Mouse (Mus musculus) midbrain, embryonic 12.5 days (tissue): ENCODE results near the gene Lbhd1. TPM values are rescaled to one million over a fixed set of nuclear protein-coding genes. Genes with fewer than 3 reads are reported as not detected.
"Not testable (repeated sequence)": the region's sequence is repeated elsewhere in the genome, so short reads cannot be mapped to it uniquely, and the experiment has no call there.

Experiments
- ATAC-seq: fragments of 200-750 bp; cut with Nextera tagmentation; 2 replicates; pipeline ENCODE4 v1.8.0; 2017; ENCODE audit warnings: low read depth, moderate TSS enrichment, moderate library complexity; ENCODE audit not compliant: low FRiP score
- H3K27ac ChIP-seq: fragments of 300-500 bp; sonication (generic); replicated peaks from 2 replicates; pipeline ENCODE4 v1.5.1; 2016; ENCODE audit warnings: mild to moderate bottlenecking
- H3K27me3 ChIP-seq: fragments of 300-500 bp; sonication (generic); 2 replicates; pipeline ENCODE4 v1.6.1; 2016; ENCODE audit warnings: mild to moderate bottlenecking
- H3K36me3 ChIP-seq: fragments of 300-500 bp; sonication (generic); 2 replicates; pipeline ENCODE4 v1.6.1; 2016
- H3K4me1 ChIP-seq: fragments of 300-500 bp; sonication (generic); 2 replicates; pipeline ENCODE4 v1.6.1; 2016
- H3K4me2 ChIP-seq: fragments of 300-500 bp; sonication (generic); replicated peaks from 2 replicates; pipeline ENCODE4 v1.6.1; 2016; ENCODE audit warnings: mild to moderate bottlenecking, moderate library complexity
- H3K4me3 ChIP-seq: fragments of 300-500 bp; sonication (generic); 2 replicates; pipeline ENCODE4 v1.5.1; 2016; ENCODE audit warnings: mild to moderate bottlenecking
- H3K9ac ChIP-seq: fragments of 300-500 bp; sonication (generic); replicated peaks from 2 replicates; pipeline ENCODE4 v1.6.1; 2016; ENCODE audit warnings: mild to moderate bottlenecking, moderate library complexity
- H3K9me3 ChIP-seq: fragments of 300-500 bp; sonication (generic); 2 replicates; pipeline ENCODE4 v1.6.1; 2016; ENCODE audit warnings: mild to moderate bottlenecking
- WGBS: fragments of 180-500 bp; shearing (Covaris S2); methylation state at CpG from one replicate; pipeline ENCODE4 v1.1.7; 2016; 5-methylcytosine and 5-hydroxymethylcytosine counted together
- polyA plus RNA-seq: library from polyadenylated mRNA; unstranded; fragments of >200 nt; fragmentation: Nextera tagmentation; extraction: Ambion mirVana; gene quantifications from 2 replicates; pipeline ENCODE4 v1.2.1, GENCODE M21; 2016

Gene Lbhd1
- polyA plus RNA-seq, 1 experiment from 2014 or later = 97.2 TPM

- Histone ChIP-seq H3K9me3 (no peaks in the 10 kb centered on the region), H3K4me3 (no peak within 1 kb of the TSS), H3K4me2 (no peak within 1 kb of the TSS), H3K36me3 (peaks cover 36% of the 10 kb centered on the region), H3K27me3 (no peaks in the 10 kb centered on the region), H3K4me1 (no peaks in the 10 kb centered on the region), H3K27ac (no peak within 1 kb of the TSS), H3K9ac (no peak within 1 kb of the TSS)
- WGBS = 43% methylated on average over 7 of the region's 7 CpGs
- no peak for ATAC-seq
Observed at GRCm38 (mm10) chr19:8850402-8850901, 33.1 kb upstream of the Lbhd1 start, which contains the start of gene Lrrn4cl. Gene Lrrn4cl (plus strand): TSS chr19:8850768.

DNA sequence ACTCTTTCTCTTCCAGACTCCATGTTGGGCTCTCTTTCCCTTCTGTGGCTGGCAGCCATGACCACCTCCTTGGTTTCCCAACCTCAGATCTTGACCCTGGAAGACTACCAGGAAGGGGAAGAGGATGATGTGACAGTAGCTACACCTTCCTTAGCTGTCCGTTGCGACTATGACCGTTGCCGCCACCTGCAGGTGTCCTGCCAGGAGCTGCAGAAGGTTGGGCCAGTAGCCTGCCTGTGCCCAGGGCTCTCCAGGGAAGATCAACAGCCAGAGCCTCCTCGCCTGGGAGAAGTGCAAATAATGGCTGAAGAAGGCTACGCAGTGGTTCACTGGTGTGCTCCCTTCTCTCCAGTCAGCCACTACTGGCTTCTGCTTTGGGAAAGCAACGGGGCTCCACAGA lies 31.9 kb upstream of the Lbhd1 start:
- H3K36me3 ChIP-seq = peaks cover 24% of the 10 kb centered on the region
- H3K4me1 ChIP-seq = no peaks in the 10 kb centered on the region
- ATAC-seq = no peak

GRCm38 (mm10) chr19:8852236-8852928 lies 31.1 kb upstream of the Lbhd1 start:
- no peak overlapping the region for H3K4me3 ChIP-seq
- no peaks in the 10 kb centered on the region for H3K9me3 ChIP-seq
- WGBS = 58% methylated on average over 10 of the region's 10 CpGs
- H3K4me2 ChIP-seq = no peak overlapping the region
- H3K9ac ChIP-seq = no peak overlapping the region
- H3K27me3 ChIP-seq = 0 out of 2 replicates have a peak, but pooled peaks cover 2% of the 10 kb centered on the region
- H3K36me3 ChIP-seq = peaks cover 17% of the 10 kb centered on the region
- ATAC-seq = no peak
- H3K4me1 ChIP-seq = no peaks in the 10 kb centered on the region
- H3K27ac ChIP-seq = no peak overlapping the region

More for the DNA sequence above, 31.9 kb upstream of the Lbhd1 start:
- H3K9me3 ChIP-seq = no peaks in the 10 kb centered on the region
- no peak overlapping the region for H3K27ac ChIP-seq
- H3K4me2 ChIP-seq = no peak overlapping the region
- WGBS = 60% methylated on average over 7 of the region's 7 CpGs
- 0 out of 2 replicates have a peak, but pooled peaks cover 2% of the 10 kb centered on the region for H3K27me3 ChIP-seq
- no peak overlapping the region for H3K4me3 ChIP-seq
- H3K9ac ChIP-seq = no peak overlapping the region

DNA sequence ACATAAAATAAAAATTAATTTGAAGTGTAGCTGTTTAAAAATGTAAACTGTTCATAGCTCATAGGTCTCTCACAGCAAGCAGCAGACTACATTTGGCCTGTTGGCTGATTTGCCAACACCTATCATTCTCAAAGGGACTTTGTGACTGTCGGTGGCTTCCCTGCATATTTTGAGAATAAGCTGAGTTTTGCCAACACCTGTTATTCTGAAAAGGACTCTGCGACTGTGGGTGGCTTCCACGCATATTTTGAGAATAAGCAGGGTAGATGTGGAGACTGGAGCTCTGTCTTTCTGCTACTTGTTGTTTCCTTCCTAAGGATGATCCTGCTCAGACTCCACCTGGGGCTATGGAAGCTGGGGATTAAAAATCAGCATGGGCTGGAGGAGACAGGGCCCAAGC lies 30.4 kb upstream of the Lbhd1 start:
- Histone ChIP-seq H3K4me2 (no peak overlapping the region), H3K27me3 (0 out of 2 replicates have a peak, but pooled peaks cover 2% of the 10 kb centered on the region), H3K9me3 (no peaks in the 10 kb centered on the region), H3K36me3 (peaks cover 10% of the 10 kb centered on the region; the same call in 1 of the 2 replicates), H3K4me1 (no peaks in the 10 kb centered on the region), H3K27ac (no peak overlapping the region), H3K4me3 (no peak overlapping the region), H3K9ac (no peak overlapping the region)
- 86% methylated on average over 3 of the region's 3 CpGs for WGBS
- ATAC-seq = no peak

GRCm38 (mm10) chr19:8857689-8858088 lies 25.8 kb upstream of the Lbhd1 start:
- Histone ChIP-seq H3K9ac (no peak overlapping the region), H3K4me3 (no peak overlapping the region), H3K4me1 (no peaks in the 10 kb centered on the region), H3K27me3 (0 out of 2 replicates have a peak, but pooled peaks cover 2% of the 10 kb centered on the region), H3K9me3 (no peaks in the 10 kb centered on the region), H3K36me3 (no peaks in the 10 kb centered on the region), H3K4me2 (no peak overlapping the region), H3K27ac (no peak overlapping the region)
- WGBS = 38% methylated on average over 4 of the region's 4 CpGs
- no peak for ATAC-seq

- Histone ChIP-seq H3K4me1 (no peaks in the 10 kb centered on the region), H3K4me3 (no peak overlapping the region), H3K9me3 (no peaks in the 10 kb centered on the region), H3K9ac (no peak overlapping the region), H3K27ac (no peak overlapping the region), H3K27me3 (0 out of 2 replicates have a peak, but pooled peaks cover 2% of the 10 kb centered on the region), H3K36me3 (no peaks in the 10 kb centered on the region), H3K4me2 (no peak overlapping the region)
- 20% methylated on average over 1 of the region's 1 CpGs for WGBS
- ATAC-seq = no peak
Observed at GRCm38 (mm10) chr19:8859018-8859417, 24.5 kb upstream of the Lbhd1 start.

- Histone ChIP-seq H3K4me3 (no peak overlapping the region), H3K27ac (no peak overlapping the region), H3K4me1 (no peaks in the 10 kb centered on the region), H3K4me2 (no peak overlapping the region), H3K9ac (no peak overlapping the region), H3K36me3 (no peaks in the 10 kb centered on the region), H3K9me3 (no peaks in the 10 kb centered on the region), H3K27me3 (no peaks in the 10 kb centered on the region)
- ATAC-seq = no peak
- 86% methylated on average over 6 of the region's 6 CpGs for WGBS
Observed at GRCm38 (mm10) chr19:8864265-8864664, 19.3 kb upstream of the Lbhd1 start.

DNA sequence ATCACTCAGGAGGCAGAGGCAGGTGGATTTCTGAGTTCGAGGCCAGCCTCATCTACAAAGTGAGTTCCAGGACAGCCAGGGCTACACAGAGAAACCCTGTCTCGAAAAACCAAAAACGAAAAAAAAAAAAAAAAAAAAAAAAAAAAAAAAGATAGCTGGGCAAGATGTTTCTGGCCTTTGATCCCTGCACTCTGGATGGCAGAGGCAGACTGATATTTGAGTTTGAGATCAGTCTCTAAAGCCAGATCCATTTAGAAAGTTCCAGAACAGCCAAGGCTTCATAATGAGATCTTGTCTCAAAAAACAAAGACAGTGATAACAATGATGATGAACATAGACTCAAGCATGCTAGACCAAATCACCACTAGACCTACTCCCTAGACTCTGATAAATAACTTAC lies 13.2 kb upstream of the Lbhd1 start:
- H3K4me3 ChIP-seq, H3K9me3 ChIP-seq, H3K4me2 ChIP-seq, H3K9ac ChIP-seq, H3K27me3 ChIP-seq, H3K27ac ChIP-seq, ATAC-seq: not testable (repeated sequence)
- H3K36me3 ChIP-seq = peaks cover 24% of the 10 kb centered on the region
- peaks cover 13% of the 10 kb centered on the region for H3K4me1 ChIP-seq
- 82% methylated on average over 3 of the region's 3 CpGs for WGBS

DNA sequence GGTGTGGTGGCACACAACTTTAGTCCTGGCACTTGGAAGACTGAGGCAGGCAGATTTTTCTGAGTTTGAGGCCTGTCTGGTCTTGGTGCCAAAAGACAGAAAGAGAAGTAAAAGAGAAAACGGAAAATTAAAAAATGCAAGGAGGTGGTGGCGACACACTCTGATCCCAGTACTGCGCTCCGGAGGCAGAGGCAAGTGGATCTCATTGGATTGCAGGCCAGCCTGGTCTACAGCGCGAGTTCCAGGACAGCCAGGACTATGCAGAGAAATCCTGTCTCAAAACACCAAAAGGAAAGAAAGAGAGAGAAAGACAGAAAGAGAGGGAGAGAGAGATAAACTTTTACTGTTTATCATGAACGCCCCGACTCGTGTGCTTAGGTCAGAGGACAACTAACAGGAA lies 12.7 kb upstream of the Lbhd1 start:
- ATAC-seq = peak; percentile 50
- Histone ChIP-seq H3K4me3 (peak overlapping the region; percentile 93), H3K4me1 (peaks cover 13% of the 10 kb centered on the region), H3K9ac (peak overlapping the region; percentile 94), H3K9me3 (no peaks in the 10 kb centered on the region), H3K27me3 (no peaks in the 10 kb centered on the region), H3K27ac (peak overlapping the region; percentile 73), H3K4me2 (peak overlapping the region; percentile 91), H3K36me3 (peaks cover 28% of the 10 kb centered on the region)
- 61% methylated on average over 9 of the region's 9 CpGs for WGBS

DNA sequence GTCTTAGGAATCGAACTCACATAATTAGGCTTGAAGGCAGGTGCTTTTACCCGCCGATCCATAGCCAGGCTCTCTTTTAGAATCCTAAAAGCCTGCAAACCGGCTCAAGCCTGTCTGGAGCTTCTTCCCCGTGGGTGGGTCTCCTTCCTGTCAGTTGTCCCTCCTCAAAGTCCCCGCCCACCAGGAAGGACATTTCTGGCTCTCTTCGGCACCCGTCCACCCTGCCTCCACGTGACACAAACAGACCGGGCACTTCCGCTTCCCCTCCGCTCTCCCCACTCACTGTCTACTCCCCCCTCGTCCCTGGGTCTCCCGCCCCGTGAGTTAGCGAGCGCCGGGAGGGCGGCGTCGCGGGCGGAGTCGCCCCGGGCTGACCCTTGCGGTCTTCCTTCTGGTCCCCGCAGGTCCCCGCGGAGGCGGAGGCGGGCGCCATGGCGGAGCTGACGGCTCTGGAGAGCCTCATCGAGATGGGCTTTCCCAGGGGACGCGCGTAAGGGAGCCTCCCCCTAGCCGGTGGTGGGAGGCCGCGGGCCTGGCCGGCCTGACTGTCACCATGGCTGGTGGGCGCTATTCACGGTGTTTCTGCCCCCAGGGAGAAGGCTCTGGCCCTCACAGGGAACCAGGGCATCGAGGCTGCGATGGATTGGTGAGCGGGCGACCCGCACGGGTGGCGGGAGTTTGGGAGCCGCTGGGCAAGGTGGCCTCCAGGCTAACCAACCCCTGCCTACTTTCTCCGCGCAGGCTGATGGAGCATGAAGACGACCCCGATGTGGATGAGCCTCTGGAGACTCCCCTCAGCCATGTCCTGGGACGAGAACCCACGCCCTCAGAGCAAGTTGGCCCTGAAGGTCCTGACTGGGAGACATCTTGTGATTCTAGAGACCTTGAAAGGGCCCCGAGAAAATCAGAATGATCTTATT lies 12.0 kb upstream of the Lbhd1 start, which contains the start of gene Ubxn1:
TSS of gene Ubxn1 (plus strand) at position 230 of the 920 bp plus-strand sequence.
- peak within 1 kb of the TSS; percentile 73 for H3K27ac ChIP-seq
- 1% methylated on average over 59 of the region's 59 CpGs for WGBS
- H3K4me3 ChIP-seq = peak within 1 kb of the TSS; percentile 93
- ATAC-seq = peak; percentile 99
- H3K27me3 ChIP-seq = no peaks in the 10 kb centered on the region
- no peaks in the 10 kb centered on the region for H3K9me3 ChIP-seq
- peaks cover 13% of the 10 kb centered on the region for H3K4me1 ChIP-seq
- H3K9ac ChIP-seq = peak within 1 kb of the TSS; percentile 94
- peaks cover 35% of the 10 kb centered on the region for H3K36me3 ChIP-seq
- peak within 1 kb of the TSS; percentile 91 for H3K4me2 ChIP-seq

- H3K27me3 ChIP-seq = no peaks in the 10 kb centered on the region
- H3K27ac ChIP-seq = peak overlapping the region; percentile 73
- 75% methylated on average over 10 of the region's 10 CpGs for WGBS
- H3K4me3 ChIP-seq = peak overlapping the region; percentile 93
- peak overlapping the region; percentile 91 for H3K4me2 ChIP-seq
- H3K9me3 ChIP-seq = no peaks in the 10 kb centered on the region
- peaks cover 43% of the 10 kb centered on the region for H3K36me3 ChIP-seq
- H3K4me1 ChIP-seq = peaks cover 13% of the 10 kb centered on the region
- ATAC-seq = no peak
- H3K9ac ChIP-seq = peak overlapping the region; percentile 94
Observed at GRCm38 (mm10) chr19:8872266-8872840, 11.2 kb upstream of the Lbhd1 start.
